Mouse (Mus musculus): ENCODE results near the gene Pomgnt2. TPM values are rescaled to one million over a fixed set of nuclear protein-coding genes. Genes with fewer than 3 reads are reported as not detected.

Pomgnt2 gene
- polyA plus RNA-seq, 1 experiment, result 7.5 TPM

DNA sequence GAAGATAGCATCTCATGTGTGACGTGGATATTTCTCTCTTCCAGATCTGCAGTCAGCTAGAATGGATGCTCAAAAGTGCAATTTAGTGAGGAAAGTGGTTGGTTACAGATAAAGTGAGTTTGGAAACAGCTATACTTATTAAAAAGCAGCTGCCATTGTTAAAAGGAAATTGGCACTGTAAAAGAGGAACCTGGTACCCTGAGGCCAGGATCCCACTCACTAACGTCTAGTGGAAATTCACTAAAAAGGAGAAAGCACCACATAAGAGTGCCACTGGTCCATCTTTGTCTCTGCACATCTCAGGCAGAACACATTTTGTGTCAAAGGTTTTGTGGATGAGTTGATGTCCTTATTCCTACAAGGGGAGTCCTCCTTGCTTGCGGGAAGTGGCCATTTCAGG, 53.3 kb downstream of the Pomgnt2 start:
- Histone ChIP-seq H3K9ac (ENCODE audit: low read depth, poor library complexity, severe bottlenecking) (no peak overlapping the region), H3K27me3 (ENCODE audit: control insufficient read depth, insufficient read depth, low read length, poor library complexity, severe bottlenecking) (no peaks in the 10 kb centered on the region; the same call in 1 of the 2 replicates), H3K27ac (ENCODE audit: insufficient read depth, low read length) (no peak overlapping the region), H3K4me3 (ENCODE audit: low read depth, low read length) (no peak overlapping the region), H3K4me1 (ENCODE audit: control insufficient read depth, insufficient read depth, low read length) (no peaks in the 10 kb centered on the region), H3K36me3 (ENCODE audit: control insufficient read depth, insufficient read depth, low read length, poor library complexity, severe bottlenecking) (no peaks in the 10 kb centered on the region), H3K9me3 (replicated peaks; ENCODE audit: control insufficient read depth, insufficient read depth, low read length, poor library complexity, severe bottlenecking) (no peaks in the 10 kb centered on the region)
- TF ChIP-seq EP300 (IDR thresholded peaks at IDR 0.05; ENCODE audit: insufficient read depth, low read depth, low read length) (no peak), CTCF (IDR thresholded peaks at IDR 0.05; ENCODE audit: low read depth, low read length) (no peak), POLR2A (IDR thresholded peaks at IDR 0.05; ENCODE audit: insufficient read depth, low read length) (no peak)

- H3K9ac ChIP-seq (ENCODE audit: low read depth, poor library complexity, severe bottlenecking), result no peak overlapping the region
- no peaks in the 10 kb centered on the region for H3K36me3 ChIP-seq (ENCODE audit: control insufficient read depth, insufficient read depth, low read length, poor library complexity, severe bottlenecking)
- H3K4me3 ChIP-seq (ENCODE audit: low read depth, low read length), result no peak overlapping the region
- H3K27ac ChIP-seq (ENCODE audit: insufficient read depth, low read length), result no peak overlapping the region
- H3K4me1 ChIP-seq (ENCODE audit: control insufficient read depth, insufficient read depth, low read length), result no peaks in the 10 kb centered on the region
- no peak for TF ChIP-seq CTCF (IDR thresholded peaks at IDR 0.05; ENCODE audit: low read depth, low read length)
- no peak for TF ChIP-seq EP300 (IDR thresholded peaks at IDR 0.05; ENCODE audit: insufficient read depth, low read depth, low read length)
- TF ChIP-seq POLR2A (IDR thresholded peaks at IDR 0.05; ENCODE audit: insufficient read depth, low read length), result no peak
- no peaks in the 10 kb centered on the region for H3K9me3 ChIP-seq (replicated peaks; ENCODE audit: control insufficient read depth, insufficient read depth, low read length, poor library complexity, severe bottlenecking)
- H3K27me3 ChIP-seq (ENCODE audit: control insufficient read depth, insufficient read depth, low read length, poor library complexity, severe bottlenecking), result no peaks in the 10 kb centered on the region; the same call in 1 of the 2 replicates
Observed at GRCm38 (mm10) chr9:121943005-121943404, 53.9 kb downstream of the Pomgnt2 start.

DNA sequence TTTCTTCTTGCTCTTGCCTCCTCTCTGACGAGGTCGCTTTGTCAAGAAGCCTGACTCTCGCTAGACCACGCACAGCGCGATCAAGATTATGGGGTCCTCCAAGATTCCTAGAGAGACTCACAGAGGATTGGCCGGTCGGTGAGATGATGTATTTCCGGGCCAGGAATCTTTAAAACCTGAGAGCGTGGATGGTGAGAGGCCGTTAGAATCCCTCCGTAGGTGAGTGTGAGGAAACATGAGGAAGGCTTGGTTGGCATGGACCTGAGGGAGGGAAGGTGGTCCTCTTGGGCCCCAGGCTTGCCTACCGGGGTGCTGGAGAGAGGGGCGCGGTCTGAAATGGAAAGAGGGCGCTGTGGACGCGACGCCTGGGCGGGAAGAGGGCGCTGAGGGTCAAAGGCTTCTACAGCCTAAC, 59.0 kb downstream of the Pomgnt2 start:
- Histone ChIP-seq H3K4me1 (ENCODE audit: control insufficient read depth, insufficient read depth, low read length) (no peaks in the 10 kb centered on the region), H3K27me3 (ENCODE audit: control insufficient read depth, insufficient read depth, low read length, poor library complexity, severe bottlenecking) (peaks cover 1% of the 10 kb centered on the region; the same call in 1 of the 2 replicates), H3K27ac (ENCODE audit: insufficient read depth, low read length) (no peak overlapping the region), H3K9ac (ENCODE audit: low read depth, poor library complexity, severe bottlenecking) (no peak overlapping the region), H3K9me3 (replicated peaks; ENCODE audit: control insufficient read depth, insufficient read depth, low read length, poor library complexity, severe bottlenecking) (no peaks in the 10 kb centered on the region), H3K4me3 (ENCODE audit: low read depth, low read length) (no peak overlapping the region), H3K36me3 (ENCODE audit: control insufficient read depth, insufficient read depth, low read length, poor library complexity, severe bottlenecking) (no peaks in the 10 kb centered on the region)
- TF ChIP-seq EP300 (IDR thresholded peaks at IDR 0.05; ENCODE audit: insufficient read depth, low read depth, low read length) (no peak), CTCF (IDR thresholded peaks at IDR 0.05; ENCODE audit: low read depth, low read length) (no peak), POLR2A (IDR thresholded peaks at IDR 0.05; ENCODE audit: insufficient read depth, low read length) (no peak)

GRCm38 (mm10) chr9:121937451-121937864, 59.5 kb downstream of the Pomgnt2 start:
- Histone ChIP-seq H3K36me3 (ENCODE audit: control insufficient read depth, insufficient read depth, low read length, poor library complexity, severe bottlenecking) (no peaks in the 10 kb centered on the region), H3K9ac (ENCODE audit: low read depth, poor library complexity, severe bottlenecking) (no peak overlapping the region), H3K4me1 (ENCODE audit: control insufficient read depth, insufficient read depth, low read length) (no peaks in the 10 kb centered on the region), H3K4me3 (ENCODE audit: low read depth, low read length) (no peak overlapping the region), H3K27ac (ENCODE audit: insufficient read depth, low read length) (no peak overlapping the region), H3K27me3 (ENCODE audit: control insufficient read depth, insufficient read depth, low read length, poor library complexity, severe bottlenecking) (peaks cover 1% of the 10 kb centered on the region; the same call in 1 of the 2 replicates), H3K9me3 (replicated peaks; ENCODE audit: control insufficient read depth, insufficient read depth, low read length, poor library complexity, severe bottlenecking) (no peaks in the 10 kb centered on the region)
- no peak for TF ChIP-seq EP300 (IDR thresholded peaks at IDR 0.05; ENCODE audit: insufficient read depth, low read depth, low read length)
- TF ChIP-seq POLR2A (IDR thresholded peaks at IDR 0.05; ENCODE audit: insufficient read depth, low read length), result no peak
- TF ChIP-seq CTCF (IDR thresholded peaks at IDR 0.05; ENCODE audit: low read depth, low read length), result no peak

- no peaks in the 10 kb centered on the region for H3K4me1 ChIP-seq (ENCODE audit: control insufficient read depth, insufficient read depth, low read length)
- H3K27me3 ChIP-seq (ENCODE audit: control insufficient read depth, insufficient read depth, low read length, poor library complexity, severe bottlenecking), result peaks cover 1% of the 10 kb centered on the region
- no peak for TF ChIP-seq POLR2A (IDR thresholded peaks at IDR 0.05; ENCODE audit: insufficient read depth, low read length)
- no peak overlapping the region for H3K27ac ChIP-seq (ENCODE audit: insufficient read depth, low read length)
- H3K4me3 ChIP-seq (ENCODE audit: low read depth, low read length), result no peak overlapping the region
- H3K9ac ChIP-seq (ENCODE audit: low read depth, poor library complexity, severe bottlenecking), result no peak overlapping the region
- H3K9me3 ChIP-seq (replicated peaks; ENCODE audit: control insufficient read depth, insufficient read depth, low read length, poor library complexity, severe bottlenecking), result no peaks in the 10 kb centered on the region
- H3K36me3 ChIP-seq (ENCODE audit: control insufficient read depth, insufficient read depth, low read length, poor library complexity, severe bottlenecking), result no peaks in the 10 kb centered on the region
Observed at GRCm38 (mm10) chr9:121936952-121937351, 60.0 kb downstream of the Pomgnt2 start.

DNA sequence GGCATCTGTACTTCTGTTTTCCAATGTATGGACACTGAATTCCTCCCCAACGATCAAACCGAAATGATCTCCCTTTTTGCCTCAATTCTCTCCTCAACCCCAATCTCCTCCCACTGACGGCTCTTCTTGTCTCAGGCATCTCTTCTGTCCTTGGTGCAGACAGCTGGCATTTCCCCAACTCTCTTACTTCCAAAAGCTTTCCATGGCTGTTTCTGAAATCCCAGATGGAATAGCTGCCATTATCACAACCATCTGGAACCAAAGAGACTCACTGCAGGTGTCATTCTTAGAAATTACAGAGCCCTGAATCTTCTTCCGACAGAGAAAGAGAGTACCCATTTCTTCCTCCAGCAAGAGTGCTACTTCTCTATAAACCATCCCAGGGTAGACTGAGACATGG, 62.1 kb downstream of the Pomgnt2 start:
- Histone ChIP-seq H3K9me3 (replicated peaks; ENCODE audit: control insufficient read depth, insufficient read depth, low read length, poor library complexity, severe bottlenecking) (no peaks in the 10 kb centered on the region), H3K27me3 (ENCODE audit: control insufficient read depth, insufficient read depth, low read length, poor library complexity, severe bottlenecking) (peaks cover 1% of the 10 kb centered on the region), H3K9ac (ENCODE audit: low read depth, poor library complexity, severe bottlenecking) (no peak overlapping the region), H3K36me3 (ENCODE audit: control insufficient read depth, insufficient read depth, low read length, poor library complexity, severe bottlenecking) (no peaks in the 10 kb centered on the region), H3K4me1 (ENCODE audit: control insufficient read depth, insufficient read depth, low read length) (no peaks in the 10 kb centered on the region), H3K27ac (ENCODE audit: insufficient read depth, low read length) (no peak overlapping the region), H3K4me3 (ENCODE audit: low read depth, low read length) (no peak overlapping the region)
- TF ChIP-seq CTCF (IDR thresholded peaks at IDR 0.05; ENCODE audit: low read depth, low read length) (no peak), POLR2A (IDR thresholded peaks at IDR 0.05; ENCODE audit: insufficient read depth, low read length) (no peak), EP300 (IDR thresholded peaks at IDR 0.05; ENCODE audit: insufficient read depth, low read depth, low read length) (no peak)

Other genes starting within 250 kb of the Pomgnt2 start
- 5.9 and 6.5 TPM in 2 replicates for gene Zfp651, start 237.8 kb downstream of the Pomgnt2 start, polyA plus RNA-seq (2011; ENCODE audit: insufficient read depth, insufficient read length, low read depth, missing spikeins)
- 0.27 TPM in 1 of 2 replicates, not detected in the other for gene Klhl40, start 219.5 kb downstream of the Pomgnt2 start, polyA plus RNA-seq (2011; ENCODE audit: insufficient read depth, insufficient read length, low read depth, missing spikeins)
- not detected in 2 replicates for gene Hhatl, start 204.6 kb downstream of the Pomgnt2 start, polyA plus RNA-seq (2011; ENCODE audit: insufficient read depth, insufficient read length, low read depth, missing spikeins)
- gene Ccdc13, start 157.6 kb downstream of the Pomgnt2 start, polyA plus RNA-seq (2011; ENCODE audit: insufficient read depth, insufficient read length, low read depth, missing spikeins), result 0.68 and 0.85 TPM in 2 replicates
- 76.5 and 78.5 TPM in 2 replicates for gene Higd1a, start 138.7 kb downstream of the Pomgnt2 start, polyA plus RNA-seq (2011; ENCODE audit: insufficient read depth, insufficient read length, low read depth, missing spikeins)
- gene Ackr2, start 98.8 kb downstream of the Pomgnt2 start, polyA plus RNA-seq (2011; ENCODE audit: insufficient read depth, insufficient read length, low read depth, missing spikeins), result not detected in 2 replicates
- not detected in 2 replicates for gene Cyp8b1, start 80.8 kb downstream of the Pomgnt2 start, polyA plus RNA-seq (2011; ENCODE audit: insufficient read depth, insufficient read length, low read depth, missing spikeins)
- gene Fam198a, start 46.1 kb downstream of the Pomgnt2 start, polyA plus RNA-seq (2011; ENCODE audit: insufficient read depth, insufficient read length, low read depth, missing spikeins), result not detected in 2 replicates
- 20.3 and 20.9 TPM in 2 replicates for gene Snrk, start 120.2 kb upstream of the Pomgnt2 start, polyA plus RNA-seq (2011; ENCODE audit: insufficient read depth, insufficient read length, low read depth, missing spikeins)